Mouse (Mus musculus) forebrain, embryonic 14.5 days (tissue): ENCODE data around the gene 4930432M17Rik. TPM values are rescaled to one million over a fixed set of nuclear protein-coding genes. Genes with fewer than 3 reads are reported as not detected.

ENCODE experiments used
- ATAC-seq: fragments of 200-750 bp; cut with Nextera tagmentation; 2 replicates; pipeline ENCODE4 v1.8.0; 2017; ENCODE audit warnings: mild to moderate bottlenecking, moderate library complexity
- DNase-seq: peaks from one replicate; pipeline ENCODE4 v3.0.0-alpha.2; 2015; ENCODE audit warnings: low spot score
- H3K27ac ChIP-seq: fragments of 300-500 bp; sonication (generic); 2 replicates; pipeline ENCODE4 v1.5.1; 2014; ENCODE audit warnings: low read depth, mild to moderate bottlenecking, control low read depth, low read length, moderate library complexity
- H3K27me3 ChIP-seq: fragments of 300-500 bp; sonication (generic); replicated peaks from 2 replicates; pipeline ENCODE4 v1.6.1; 2014; ENCODE audit warnings: low read length, control low read depth, mixed read lengths; ENCODE audit not compliant: control insufficient read depth, insufficient read depth
- H3K36me3 ChIP-seq: fragments of 300-500 bp; sonication (generic); 2 replicates; pipeline ENCODE4 v1.6.1; 2014; ENCODE audit warnings: low read length, control low read depth; ENCODE audit not compliant: control insufficient read depth, insufficient read depth
- H3K4me1 ChIP-seq: fragments of 300-500 bp; sonication (generic); 2 replicates; pipeline ENCODE4 v1.6.1; 2014; ENCODE audit warnings: antibody characterized with exemption, low read length, control low read depth; ENCODE audit not compliant: control insufficient read depth, insufficient read depth
- H3K4me2 ChIP-seq: fragments of 300-500 bp; sonication (generic); 2 replicates; pipeline ENCODE4 v1.6.1; 2014; ENCODE audit warnings: mild to moderate bottlenecking, control low read depth, low read length
- H3K4me3 ChIP-seq: fragments of 300-500 bp; sonication (generic); 2 replicates; pipeline ENCODE4 v1.5.1; 2014; ENCODE audit warnings: low read depth, low read length, control low read depth
- H3K9ac ChIP-seq: fragments of 300-500 bp; sonication (generic); 2 replicates; pipeline ENCODE4 v1.6.1; 2014; ENCODE audit warnings: mild to moderate bottlenecking, low read length, control low read depth, moderate library complexity
- H3K9me3 ChIP-seq: fragments of 300-500 bp; sonication (generic); replicated peaks from 2 replicates; pipeline ENCODE4 v1.6.1; 2016; ENCODE audit warnings: low read length, control low read depth, mixed read lengths; ENCODE audit not compliant: control insufficient read depth
- WGBS: fragments of 180-500 bp; shearing (Covaris S2); extraction: QIAGEN DNeasy Blood & Tissue Kit; methylation state at CpG from one replicate; pipeline ENCODE4 v1.1.7; 2014; 5-methylcytosine and 5-hydroxymethylcytosine counted together
- polyA plus RNA-seq: library from polyadenylated mRNA; unstranded; fragments of >200 nt; fragmentation: Nextera tagmentation; extraction: Ambion mirVana; gene quantifications from 2 replicates; pipeline ENCODE4 v1.2.1, GENCODE M21; 2014

The 4930432M17Rik gene
- polyA plus RNA-seq, 1 experiment from 2014 or later, result not detected

DNA sequence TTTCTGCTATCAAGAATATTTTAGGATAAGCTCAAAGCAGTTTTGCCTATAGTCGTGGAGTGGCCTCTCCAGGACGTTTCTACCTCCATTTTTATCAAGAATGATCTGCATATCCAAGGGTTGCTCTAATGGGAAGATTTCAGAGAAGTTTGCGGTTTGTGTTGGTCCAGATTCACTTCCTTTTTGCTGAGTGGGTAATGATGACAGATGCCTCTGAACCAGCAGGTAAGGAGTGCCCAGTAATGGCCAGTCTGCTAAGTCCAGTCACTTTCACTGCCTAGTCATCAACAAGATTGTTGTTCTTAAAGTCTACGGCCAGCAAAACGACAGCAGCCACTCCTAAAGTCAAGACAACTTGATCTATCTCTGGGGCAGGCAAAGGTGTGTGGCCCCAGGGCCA is 32.8 kb upstream of the 4930432M17Rik start:
- WGBS, result 86% methylated on average over 5 of the region's 5 CpGs
- ATAC-seq (no peak), DNase-seq (no peak)
- Histone ChIP-seq H3K4me2 (no peak overlapping the region), H3K4me1 (no peaks in the 10 kb centered on the region), H3K9me3 (no peaks in the 10 kb centered on the region), H3K9ac (no peak overlapping the region), H3K27me3 (no peaks in the 10 kb centered on the region), H3K4me3 (no peak overlapping the region), H3K36me3 (no peaks in the 10 kb centered on the region), H3K27ac (no peak overlapping the region)

GRCm38 (mm10) chr3:121638241-121638640 is 32.3 kb upstream of the 4930432M17Rik start:
- no peak overlapping the region for H3K9ac ChIP-seq
- H3K9me3 ChIP-seq, result no peaks in the 10 kb centered on the region
- H3K4me3 ChIP-seq, result no peak overlapping the region
- H3K4me1 ChIP-seq, result no peaks in the 10 kb centered on the region
- no peak overlapping the region for H3K27ac ChIP-seq
- ATAC-seq (no peak), DNase-seq (no peak)
- no peaks in the 10 kb centered on the region for H3K27me3 ChIP-seq
- H3K36me3 ChIP-seq, result no peaks in the 10 kb centered on the region
- 78% methylated on average over 3 of the region's 3 CpGs for WGBS
- no peak overlapping the region for H3K4me2 ChIP-seq

GRCm38 (mm10) chr3:121640611-121641010 is 30.0 kb upstream of the 4930432M17Rik start:
- Histone ChIP-seq H3K4me2 (no peak overlapping the region), H3K9me3 (no peaks in the 10 kb centered on the region), H3K9ac (no peak overlapping the region), H3K4me3 (no peak overlapping the region), H3K4me1 (no peaks in the 10 kb centered on the region), H3K27me3 (no peaks in the 10 kb centered on the region), H3K36me3 (no peaks in the 10 kb centered on the region), H3K27ac (no peak overlapping the region)
- DNase-seq (no peak), ATAC-seq (no peak)
- 70% methylated on average over 2 of the region's 2 CpGs for WGBS

DNA sequence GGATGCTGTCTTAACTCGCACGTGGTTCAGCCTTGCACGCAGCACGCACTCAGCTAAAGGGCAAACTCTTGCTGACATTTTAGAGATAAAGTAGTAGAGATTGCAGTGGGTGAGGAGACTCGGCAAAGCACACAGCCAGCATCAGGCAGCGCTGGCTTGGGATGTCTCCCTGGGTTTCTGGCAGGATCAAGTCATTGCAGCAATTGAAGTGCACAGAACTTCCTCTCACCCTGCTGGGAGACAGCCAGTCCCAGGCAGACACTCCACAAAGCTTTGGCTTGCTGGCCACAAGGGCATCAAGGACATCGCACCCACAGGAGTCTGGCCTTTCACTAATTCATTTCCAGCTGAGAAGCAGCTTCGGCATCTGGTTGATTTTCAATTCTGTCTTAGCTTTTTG is 27.3 kb upstream of the 4930432M17Rik start:
- no peak overlapping the region for H3K4me2 ChIP-seq
- no peak overlapping the region for H3K9ac ChIP-seq
- H3K4me3 ChIP-seq, result no peak overlapping the region
- no peak for DNase-seq
- H3K4me1 ChIP-seq, result no peaks in the 10 kb centered on the region
- 77% methylated on average over 8 of the region's 8 CpGs for WGBS
- no peaks in the 10 kb centered on the region for H3K27me3 ChIP-seq
- no peak overlapping the region for H3K27ac ChIP-seq
- no peak for ATAC-seq
- no peaks in the 10 kb centered on the region for H3K9me3 ChIP-seq
- H3K36me3 ChIP-seq, result no peaks in the 10 kb centered on the region

DNA sequence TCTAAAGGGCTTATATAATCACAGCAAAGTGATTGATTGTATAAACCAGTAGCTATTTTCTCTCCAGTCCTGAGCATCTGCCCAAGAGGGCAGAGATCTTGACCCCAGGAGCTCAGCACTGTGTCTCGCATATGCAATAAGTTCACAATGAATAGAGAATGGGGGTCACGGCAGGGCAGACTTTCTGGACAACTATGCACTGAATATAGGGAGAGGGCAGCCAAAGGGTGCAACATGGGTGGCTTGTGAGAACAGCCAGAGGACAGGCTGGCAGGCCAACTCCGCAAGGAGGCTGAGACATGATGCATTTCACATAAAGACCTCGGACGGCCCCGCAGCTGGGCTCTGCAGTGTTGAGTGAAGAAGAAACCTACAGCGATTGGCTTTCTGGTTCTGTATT is 25.1 kb upstream of the 4930432M17Rik start:
- ATAC-seq (no peak), DNase-seq (no peak)
- Histone ChIP-seq H3K9me3 (no peaks in the 10 kb centered on the region), H3K27ac (no peak overlapping the region), H3K27me3 (no peaks in the 10 kb centered on the region), H3K4me1 (no peaks in the 10 kb centered on the region), H3K36me3 (no peaks in the 10 kb centered on the region), H3K4me3 (no peak overlapping the region), H3K4me2 (no peak overlapping the region), H3K9ac (no peak overlapping the region)
- 81% methylated on average over 7 of the region's 7 CpGs for WGBS

GRCm38 (mm10) chr3:121646364-121647048 is 24.1 kb upstream of the 4930432M17Rik start:
- H3K4me1 ChIP-seq, result no peaks in the 10 kb centered on the region
- DNase-seq (no peak), ATAC-seq (no peak)
- no peaks in the 10 kb centered on the region for H3K9me3 ChIP-seq
- H3K27ac ChIP-seq, result no peak overlapping the region
- H3K4me3 ChIP-seq, result no peak overlapping the region
- no peaks in the 10 kb centered on the region for H3K36me3 ChIP-seq
- 78% methylated on average over 9 of the region's 9 CpGs for WGBS
- no peak overlapping the region for H3K9ac ChIP-seq
- no peaks in the 10 kb centered on the region for H3K27me3 ChIP-seq
- no peak overlapping the region for H3K4me2 ChIP-seq

- WGBS, result 89% methylated on average over 8 of the region's 8 CpGs
- Histone ChIP-seq H3K4me3 (no peak overlapping the region), H3K27me3 (no peaks in the 10 kb centered on the region), H3K9ac (no peak overlapping the region), H3K4me2 (no peak overlapping the region), H3K9me3 (no peaks in the 10 kb centered on the region), H3K4me1 (no peaks in the 10 kb centered on the region), H3K27ac (no peak overlapping the region), H3K36me3 (no peaks in the 10 kb centered on the region)
- DNase-seq, result no peak
- ATAC-seq, result no peak
Measured at GRCm38 (mm10) chr3:121648238-121648778, 22.3 kb upstream of the 4930432M17Rik start.

DNA sequence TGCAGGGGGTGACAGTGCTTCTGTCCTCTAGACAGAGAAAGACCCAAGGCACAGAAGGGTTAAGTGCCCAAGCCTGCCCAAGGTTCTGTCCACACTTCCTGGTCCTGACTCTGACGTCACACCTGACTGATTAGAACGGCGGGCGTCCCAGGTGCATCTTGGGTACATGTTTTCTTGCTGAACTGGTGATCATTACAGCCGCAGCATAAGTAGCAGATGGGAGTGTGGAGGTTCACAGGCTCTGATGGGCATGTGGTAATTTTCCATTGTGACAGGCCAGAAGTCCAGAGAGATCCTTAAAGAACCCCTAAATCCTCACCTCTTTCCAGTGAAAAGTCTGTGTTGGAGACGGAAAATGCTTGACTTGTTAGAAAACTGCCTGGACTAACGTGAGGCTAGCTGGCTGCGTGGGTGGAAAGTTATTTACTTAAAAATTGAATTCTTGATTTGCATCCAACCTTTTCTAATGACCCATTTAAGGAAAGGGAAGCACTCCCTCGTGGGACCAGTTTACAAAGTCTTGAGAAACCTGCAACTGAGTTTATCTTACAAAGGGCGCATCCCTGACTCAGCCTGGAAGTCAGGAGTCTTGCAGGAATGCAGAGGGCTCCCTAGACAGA is 20.4 kb upstream of the 4930432M17Rik start:
- no peak overlapping the region for H3K27ac ChIP-seq
- ATAC-seq (no peak), DNase-seq (no peak)
- no peaks in the 10 kb centered on the region for H3K36me3 ChIP-seq
- no peaks in the 10 kb centered on the region for H3K27me3 ChIP-seq
- WGBS, result 83% methylated on average over 10 of the region's 10 CpGs
- H3K9me3 ChIP-seq, result no peaks in the 10 kb centered on the region
- H3K4me3 ChIP-seq, result no peak overlapping the region
- H3K4me1 ChIP-seq, result no peaks in the 10 kb centered on the region
- no peak overlapping the region for H3K9ac ChIP-seq
- H3K4me2 ChIP-seq, result no peak overlapping the region

- no peak for DNase-seq
- H3K36me3 ChIP-seq, result no peaks in the 10 kb centered on the region
- H3K4me3 ChIP-seq, result no peak overlapping the region
- H3K9ac ChIP-seq, result no peak overlapping the region
- H3K9me3 ChIP-seq, result no peaks in the 10 kb centered on the region
- H3K27me3 ChIP-seq, result no peaks in the 10 kb centered on the region
- H3K27ac ChIP-seq, result no peak overlapping the region
- no peaks in the 10 kb centered on the region for H3K4me1 ChIP-seq
- WGBS, result 74% methylated on average over 3 of the region's 3 CpGs
- ATAC-seq, result no peak
- no peak overlapping the region for H3K4me2 ChIP-seq
Measured at GRCm38 (mm10) chr3:121651710-121652109, 18.9 kb upstream of the 4930432M17Rik start.
